Mouse (Mus musculus) heart, embryonic 13.5 days (tissue): ENCODE results near the gene Fnip2. TPM values are rescaled to one million over a fixed set of nuclear protein-coding genes. Genes with fewer than 3 reads are reported as not detected.

ENCODE experiments used
- ATAC-seq: fragments of 200-750 bp; cut with Nextera tagmentation; 2 replicates; pipeline ENCODE4 v1.8.0; 2017; ENCODE audit warnings: moderate TSS enrichment; ENCODE audit not compliant: insufficient number of reproducible peaks, low FRiP score, low TSS enrichment; ENCODE audit errors: extremely low read depth
- H3K27ac ChIP-seq: fragments of 300-500 bp; sonication (generic); replicated peaks from 2 replicates; pipeline ENCODE4 v1.5.1; 2015; ENCODE audit warnings: moderate library complexity, mild to moderate bottlenecking, inconsistent platforms
- H3K27me3 ChIP-seq: fragments of 300-500 bp; sonication (generic); replicated peaks from 2 replicates; pipeline ENCODE4 v1.6.1; 2015; ENCODE audit warnings: mild to moderate bottlenecking, inconsistent platforms
- H3K36me3 ChIP-seq: fragments of 300-500 bp; sonication (generic); 2 replicates; pipeline ENCODE4 v1.6.1; 2015; ENCODE audit warnings: mild to moderate bottlenecking, inconsistent platforms
- H3K4me1 ChIP-seq: fragments of 300-500 bp; sonication (generic); 2 replicates; pipeline ENCODE4 v1.6.1; 2015; ENCODE audit warnings: inconsistent platforms
- H3K4me2 ChIP-seq: fragments of 300-500 bp; sonication (generic); 2 replicates; pipeline ENCODE4 v1.6.1; 2015; ENCODE audit warnings: inconsistent platforms, mild to moderate bottlenecking, moderate library complexity
- H3K4me3 ChIP-seq: fragments of 300-500 bp; sonication (generic); 2 replicates; pipeline ENCODE4 v1.5.1; 2015; ENCODE audit warnings: moderate library complexity, mild to moderate bottlenecking, inconsistent platforms
- H3K9ac ChIP-seq: fragments of 300-500 bp; sonication (generic); 2 replicates; pipeline ENCODE4 v1.6.1; 2015; ENCODE audit warnings: inconsistent platforms, mild to moderate bottlenecking, moderate library complexity
- H3K9me3 ChIP-seq: fragments of 300-500 bp; sonication (generic); 2 replicates; pipeline ENCODE4 v1.6.1; 2016; ENCODE audit warnings: inconsistent platforms
- WGBS: fragments of 180-500 bp; shearing (Covaris S2); methylation state at CpG from one replicate; pipeline ENCODE4 v1.1.7; 2015; ENCODE audit warnings: mixed read lengths; 5-methylcytosine and 5-hydroxymethylcytosine counted together
- polyA plus RNA-seq: library from polyadenylated mRNA; unstranded; fragments of >200 nt; fragmentation: Nextera tagmentation; extraction: Ambion mirVana; gene quantifications from 2 replicates; pipeline ENCODE4 v1.2.1, GENCODE M21; 2015

Fnip2 gene
- polyA plus RNA-seq, 1 experiment from 2014 or later, result 2.2 TPM

DNA sequence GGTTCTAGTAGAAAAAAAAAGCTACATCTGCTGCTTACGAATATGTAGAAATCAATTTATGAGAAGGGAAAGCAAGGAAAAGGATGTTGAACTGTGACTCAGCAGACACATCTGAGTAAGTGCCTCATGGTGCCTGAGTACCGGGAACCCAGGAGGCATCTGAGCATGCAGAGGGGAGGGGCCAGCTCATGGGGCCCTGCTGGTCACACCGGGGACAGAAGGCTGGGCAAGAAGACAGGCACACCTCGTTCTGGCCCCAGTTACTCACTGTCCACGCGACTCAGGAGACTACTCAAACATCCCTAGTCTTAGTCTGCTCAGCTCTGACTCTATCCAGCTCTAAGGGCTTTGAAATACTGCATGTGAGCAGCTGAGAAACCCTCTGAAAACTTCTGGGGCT is 25.0 kb downstream of the Fnip2 start:
- WGBS, result 24% methylated on average over 6 of the region's 6 CpGs
- no peak overlapping the region for H3K4me3 ChIP-seq
- no peak overlapping the region for H3K9ac ChIP-seq
- no peaks in the 10 kb centered on the region for H3K9me3 ChIP-seq
- H3K4me1 ChIP-seq, result peaks cover 38% of the 10 kb centered on the region
- no peaks in the 10 kb centered on the region for H3K36me3 ChIP-seq
- ATAC-seq, result no peak
- H3K27me3 ChIP-seq, result no peaks in the 10 kb centered on the region
- H3K27ac ChIP-seq, result no peak overlapping the region
- H3K4me2 ChIP-seq, result peak overlapping the region; percentile 30; the same call in 1 of the 2 replicates

DNA sequence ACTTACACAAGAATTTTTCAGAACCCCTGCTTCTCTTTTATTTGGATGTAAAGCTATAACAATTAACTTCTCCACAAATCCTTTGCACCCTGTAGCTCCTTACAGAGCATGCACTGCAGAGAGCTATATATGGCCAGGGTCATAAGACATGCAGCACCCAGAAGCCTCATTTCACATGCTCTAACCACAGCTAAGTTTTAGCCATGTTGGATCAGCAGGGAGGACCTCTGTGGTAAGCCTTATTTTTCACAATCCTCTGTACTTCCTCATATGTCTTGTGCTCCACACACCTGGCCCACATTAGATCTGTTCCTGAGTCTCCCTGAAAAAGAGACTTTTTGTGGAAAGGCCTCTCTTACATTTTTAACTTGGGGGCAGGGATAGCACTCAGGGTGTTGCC is 27.9 kb downstream of the Fnip2 start:
- Histone ChIP-seq H3K4me3 (no peak overlapping the region), H3K27ac (no peak overlapping the region), H3K27me3 (no peaks in the 10 kb centered on the region), H3K9ac (no peak overlapping the region), H3K36me3 (no peaks in the 10 kb centered on the region), H3K4me1 (peaks cover 46% of the 10 kb centered on the region), H3K4me2 (no peak overlapping the region), H3K9me3 (no peaks in the 10 kb centered on the region)
- ATAC-seq, result no peak

DNA sequence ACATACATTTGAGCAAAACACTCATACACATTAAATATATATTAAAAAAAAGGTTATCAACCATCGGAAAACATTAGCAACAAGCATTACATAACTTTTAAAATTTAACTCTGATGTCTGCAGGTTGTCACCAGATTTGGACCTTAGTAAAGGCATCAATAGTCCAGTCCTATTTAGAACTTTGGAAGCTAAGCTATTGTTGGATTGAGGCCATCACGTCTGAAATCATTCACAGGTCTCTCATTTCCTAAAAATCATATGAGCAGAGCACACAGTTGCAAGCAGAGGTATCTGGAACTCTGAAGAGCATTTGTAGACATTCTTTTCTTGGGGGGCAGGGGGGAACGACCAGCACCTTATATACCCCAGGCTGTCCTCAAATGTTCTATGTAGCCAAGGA is 28.5 kb downstream of the Fnip2 start:
- Histone ChIP-seq H3K27me3 (no peaks in the 10 kb centered on the region), H3K4me3 (no peak overlapping the region), H3K4me1 (peaks cover 46% of the 10 kb centered on the region), H3K9me3 (no peaks in the 10 kb centered on the region), H3K9ac (no peak overlapping the region), H3K27ac (no peak overlapping the region), H3K36me3 (no peaks in the 10 kb centered on the region), H3K4me2 (no peak overlapping the region)
- ATAC-seq, result no peak
- 79% methylated on average over 3 of the region's 3 CpGs for WGBS

DNA sequence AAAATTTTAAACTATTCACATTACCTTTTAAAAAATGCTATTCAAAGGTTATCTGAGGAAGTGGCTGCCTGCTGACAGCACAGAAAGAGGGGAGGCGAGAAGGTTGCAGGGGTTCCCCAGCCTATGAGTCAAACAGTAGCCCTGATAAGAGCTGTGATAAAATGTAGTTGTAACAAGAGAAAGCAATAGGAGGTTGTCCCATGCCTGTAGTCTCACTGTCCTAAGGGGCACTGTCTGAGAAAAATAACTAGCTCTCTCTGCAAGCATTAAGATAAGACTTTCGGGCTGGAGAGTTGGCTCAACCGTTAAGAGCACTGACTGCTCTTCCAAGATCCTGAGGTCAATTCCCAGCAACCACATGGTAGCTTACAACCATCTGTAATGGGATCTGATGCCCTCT is 29.3 kb downstream of the Fnip2 start:
- 26% methylated on average over 3 of the region's 3 CpGs for WGBS
- no peak for ATAC-seq
- Histone ChIP-seq H3K9ac (no peak overlapping the region), H3K36me3 (no peaks in the 10 kb centered on the region), H3K4me1 (peaks cover 40% of the 10 kb centered on the region), H3K27me3 (no peaks in the 10 kb centered on the region), H3K4me2 (no peak overlapping the region), H3K9me3 (no peaks in the 10 kb centered on the region), H3K27ac (0 out of 2 replicates have a peak overlapping the region, but pooled peaks have one; percentile 32), H3K4me3 (no peak overlapping the region)

DNA sequence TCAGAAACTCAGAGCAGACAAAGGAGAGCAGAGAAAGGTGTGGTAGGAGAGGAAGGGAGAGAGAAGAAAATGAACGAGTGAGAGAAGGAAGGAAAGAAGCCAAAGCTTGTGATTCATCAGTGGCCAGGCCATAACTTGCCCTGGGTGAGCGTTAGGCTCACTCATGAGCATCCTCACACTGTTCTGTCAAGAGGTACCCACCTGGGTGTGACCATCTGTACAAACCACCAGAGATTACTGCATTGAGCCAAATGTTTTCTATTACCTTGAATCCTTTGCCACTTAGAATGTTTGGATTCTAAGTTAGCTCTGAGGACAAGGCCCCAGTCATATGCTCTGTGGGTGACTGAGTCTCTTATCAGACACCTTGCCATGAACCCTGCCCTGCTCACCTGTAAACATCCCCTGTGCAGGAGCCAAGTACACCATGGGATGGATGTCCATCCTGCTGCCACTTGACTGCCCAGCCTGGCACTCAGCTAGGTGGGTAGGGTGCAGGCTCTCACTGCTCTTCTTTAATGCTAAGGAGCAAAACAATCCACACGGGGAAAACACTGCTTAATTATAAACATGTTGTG is 29.9 kb downstream of the Fnip2 start:
- no peak for ATAC-seq
- WGBS, result 81% methylated on average over 3 of the region's 3 CpGs
- Histone ChIP-seq H3K27me3 (no peaks in the 10 kb centered on the region), H3K36me3 (no peaks in the 10 kb centered on the region), H3K27ac (peak overlapping the region; percentile 24; the same call in 1 of the 2 replicates), H3K4me3 (no peak overlapping the region), H3K9me3 (no peaks in the 10 kb centered on the region), H3K4me1 (peaks cover 34% of the 10 kb centered on the region), H3K4me2 (no peak overlapping the region), H3K9ac (no peak overlapping the region)

DNA sequence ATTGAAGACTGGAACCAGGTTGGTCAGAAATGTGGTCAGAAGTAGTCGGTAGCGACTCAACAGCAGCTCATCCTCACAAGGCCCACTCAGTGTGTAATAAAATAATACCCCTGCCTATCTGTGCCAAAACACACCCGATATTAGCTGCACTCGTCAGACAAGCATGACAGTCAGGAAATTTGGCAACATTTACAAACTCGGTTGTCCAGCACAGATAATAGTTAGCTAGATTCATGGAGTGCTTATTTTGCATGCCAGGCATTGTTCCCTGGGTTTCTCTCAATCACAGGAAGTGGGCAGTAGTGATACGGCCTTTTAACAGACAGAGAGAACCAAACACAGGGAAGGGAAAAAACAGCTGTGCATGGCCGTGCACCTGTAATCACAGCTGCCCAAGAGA is 30.6 kb downstream of the Fnip2 start:
- ATAC-seq, result no peak
- H3K4me1 ChIP-seq, result peaks cover 36% of the 10 kb centered on the region
- peak overlapping the region; percentile 50; the same call in 1 of the 2 replicates for H3K27ac ChIP-seq
- 58% methylated on average over 7 of the region's 7 CpGs for WGBS
- no peaks in the 10 kb centered on the region for H3K9me3 ChIP-seq
- H3K27me3 ChIP-seq, result no peaks in the 10 kb centered on the region
- no peak overlapping the region for H3K9ac ChIP-seq
- H3K4me3 ChIP-seq, result no peak overlapping the region
- no peaks in the 10 kb centered on the region for H3K36me3 ChIP-seq
- H3K4me2 ChIP-seq, result no peak overlapping the region

DNA sequence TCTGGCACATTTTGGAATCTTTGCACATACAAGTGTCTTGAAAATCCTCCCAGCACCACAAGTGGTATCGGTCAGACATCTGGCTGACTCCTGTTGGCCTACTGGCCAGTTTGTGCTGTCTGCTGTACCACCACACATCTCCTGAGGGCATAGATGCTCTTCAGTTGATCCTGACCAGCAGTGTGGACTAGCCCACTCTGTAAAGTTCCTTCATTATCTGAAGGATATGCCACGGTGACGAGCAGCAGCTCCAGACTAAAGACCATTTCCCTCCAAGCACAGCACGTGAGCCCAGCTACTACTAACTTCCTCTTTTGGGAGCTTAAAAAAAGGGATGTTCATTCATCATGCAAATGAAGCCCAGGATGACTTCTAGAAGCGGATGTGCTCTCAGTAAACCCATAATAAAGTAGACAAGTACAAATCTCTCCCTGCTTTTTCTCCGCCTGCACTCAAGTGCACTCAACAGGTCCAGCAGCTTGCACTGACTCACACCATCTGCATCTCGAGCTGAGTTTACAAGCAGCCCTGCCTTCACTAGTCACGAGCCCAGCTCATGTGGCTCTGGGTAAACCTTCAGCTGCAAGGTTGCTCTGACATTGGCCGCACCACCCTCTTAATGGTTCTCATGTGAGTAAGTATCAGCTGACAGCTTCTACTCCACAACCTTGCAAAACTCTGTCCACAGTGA is 35.9 kb downstream of the Fnip2 start:
- Histone ChIP-seq H3K36me3 (no peaks in the 10 kb centered on the region), H3K9me3 (no peaks in the 10 kb centered on the region), H3K4me3 (peak overlapping the region; percentile 17; the same call in 1 of the 2 replicates), H3K27me3 (no peaks in the 10 kb centered on the region), H3K27ac (peak overlapping the region; percentile 87), H3K9ac (peak overlapping the region; percentile 50), H3K4me2 (peak overlapping the region; percentile 60), H3K4me1 (peaks cover 50% of the 10 kb centered on the region)
- peak; percentile 63; the same call in 1 of the 2 replicates for ATAC-seq
- WGBS, result 23% methylated on average over 9 of the region's 9 CpGs

DNA sequence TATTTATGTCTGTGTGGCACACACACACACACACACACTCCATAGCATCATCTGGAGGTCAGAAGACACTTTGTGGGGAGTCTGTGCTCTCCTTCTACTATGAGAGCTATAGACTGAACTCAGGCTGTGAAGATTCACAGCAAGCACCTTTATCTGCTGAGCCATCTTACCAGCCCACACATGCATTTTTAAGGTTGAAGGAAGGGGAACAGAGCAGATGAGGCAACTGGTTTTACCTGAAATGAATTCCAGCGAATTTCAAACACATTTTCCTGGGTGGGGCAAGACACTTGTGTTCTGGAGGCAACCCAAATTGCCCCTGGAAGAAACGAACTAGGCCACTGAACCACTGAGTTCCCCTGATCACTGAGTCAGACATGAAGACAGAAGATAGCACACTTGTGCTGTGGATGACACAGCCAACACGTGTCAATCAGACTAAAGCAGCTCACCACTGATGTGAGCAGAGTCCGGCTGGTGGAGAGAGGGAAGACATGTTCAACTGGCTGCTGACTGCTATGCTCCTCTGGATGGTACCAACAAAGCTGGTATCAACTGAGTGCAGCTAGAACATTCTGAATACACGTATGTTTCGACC is 38.0 kb downstream of the Fnip2 start:
- H3K4me2 ChIP-seq, result no peak overlapping the region
- no peaks in the 10 kb centered on the region for H3K27me3 ChIP-seq
- H3K36me3 ChIP-seq, result no peaks in the 10 kb centered on the region
- H3K4me3 ChIP-seq, result no peak overlapping the region
- H3K9me3 ChIP-seq, result no peaks in the 10 kb centered on the region
- 72% methylated on average over 6 of the region's 6 CpGs for WGBS
- no peak for ATAC-seq
- no peak overlapping the region for H3K27ac ChIP-seq
- H3K9ac ChIP-seq, result no peak overlapping the region
- peaks cover 51% of the 10 kb centered on the region for H3K4me1 ChIP-seq

DNA sequence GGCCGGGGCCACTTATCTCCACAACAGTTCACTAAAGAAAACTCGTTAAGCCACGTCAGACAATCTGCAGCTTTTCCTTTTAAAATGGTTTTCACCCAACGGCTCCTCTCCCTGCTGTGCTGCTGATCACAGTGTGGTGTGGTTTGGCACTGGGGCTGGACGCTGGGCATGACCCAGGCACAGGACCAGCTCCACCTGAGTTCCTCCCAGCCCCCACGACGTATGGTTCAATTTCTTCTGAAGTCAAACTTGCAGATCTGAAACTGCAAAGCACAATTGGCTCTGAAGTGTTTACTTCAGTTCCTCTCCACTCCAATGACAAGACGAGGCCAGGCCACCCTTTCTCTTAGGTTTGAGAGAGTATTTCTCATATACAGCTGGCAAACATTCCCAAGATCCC is 39.1 kb downstream of the Fnip2 start:
- H3K9ac ChIP-seq, result peak overlapping the region; percentile 19; the same call in 1 of the 2 replicates
- 52% methylated on average over 8 of the region's 8 CpGs for WGBS
- ATAC-seq, result no peak
- H3K4me1 ChIP-seq, result peaks cover 53% of the 10 kb centered on the region
- no peaks in the 10 kb centered on the region for H3K36me3 ChIP-seq
- H3K27ac ChIP-seq, result no peak overlapping the region
- H3K27me3 ChIP-seq, result no peaks in the 10 kb centered on the region
- H3K4me3 ChIP-seq, result no peak overlapping the region
- H3K4me2 ChIP-seq, result no peak overlapping the region
- H3K9me3 ChIP-seq, result no peaks in the 10 kb centered on the region

DNA sequence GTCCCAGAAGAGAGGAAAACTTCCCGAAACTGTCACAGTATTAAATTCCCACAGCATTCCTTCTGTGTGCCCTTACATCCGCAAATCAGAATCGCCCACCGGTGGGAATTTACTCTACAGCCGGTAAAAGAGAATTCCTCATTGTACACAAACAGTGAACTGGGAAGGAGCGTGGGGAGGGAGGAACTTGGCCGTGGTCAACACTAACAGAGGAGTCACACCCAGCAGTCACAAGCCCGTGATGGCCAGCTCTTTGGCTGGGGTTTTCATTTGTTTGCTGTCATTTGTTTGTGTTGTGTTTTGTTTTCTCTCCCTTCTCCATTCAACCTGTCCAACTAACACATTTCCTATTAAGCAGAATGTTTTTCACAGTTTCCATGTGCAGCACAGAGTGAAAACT is 39.7 kb downstream of the Fnip2 start:
- Histone ChIP-seq H3K4me3 (no peak overlapping the region), H3K4me1 (peaks cover 55% of the 10 kb centered on the region), H3K9ac (no peak overlapping the region), H3K4me2 (no peak overlapping the region), H3K27ac (no peak overlapping the region), H3K27me3 (no peaks in the 10 kb centered on the region), H3K36me3 (no peaks in the 10 kb centered on the region), H3K9me3 (no peaks in the 10 kb centered on the region)
- no peak for ATAC-seq
- 65% methylated on average over 8 of the region's 8 CpGs for WGBS

DNA sequence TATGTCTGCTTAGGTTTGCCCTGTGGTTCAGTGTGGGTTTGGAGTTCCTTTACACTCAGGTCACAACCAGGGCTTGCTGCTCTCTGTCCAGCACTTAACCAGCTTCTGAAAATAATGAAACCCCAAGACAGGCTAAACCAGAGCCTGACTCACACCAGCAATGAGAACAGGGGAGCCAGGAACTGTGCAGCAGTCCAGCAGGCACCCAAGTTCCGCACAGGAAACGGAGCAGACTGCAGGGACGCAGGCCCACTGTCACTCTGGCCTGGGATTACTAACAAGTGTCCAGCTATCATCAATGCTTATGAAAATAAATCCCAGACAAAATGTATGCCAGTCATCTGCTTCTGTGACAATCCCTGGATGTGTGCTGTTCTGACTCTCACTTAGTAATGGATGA is 40.1 kb downstream of the Fnip2 start:
- no peak overlapping the region for H3K9ac ChIP-seq
- ATAC-seq, result no peak
- H3K4me2 ChIP-seq, result no peak overlapping the region
- no peak overlapping the region for H3K27ac ChIP-seq
- no peaks in the 10 kb centered on the region for H3K27me3 ChIP-seq
- 76% methylated on average over 3 of the region's 3 CpGs for WGBS
- no peaks in the 10 kb centered on the region for H3K9me3 ChIP-seq
- H3K36me3 ChIP-seq, result no peaks in the 10 kb centered on the region
- peaks cover 54% of the 10 kb centered on the region for H3K4me1 ChIP-seq
- no peak overlapping the region for H3K4me3 ChIP-seq

DNA sequence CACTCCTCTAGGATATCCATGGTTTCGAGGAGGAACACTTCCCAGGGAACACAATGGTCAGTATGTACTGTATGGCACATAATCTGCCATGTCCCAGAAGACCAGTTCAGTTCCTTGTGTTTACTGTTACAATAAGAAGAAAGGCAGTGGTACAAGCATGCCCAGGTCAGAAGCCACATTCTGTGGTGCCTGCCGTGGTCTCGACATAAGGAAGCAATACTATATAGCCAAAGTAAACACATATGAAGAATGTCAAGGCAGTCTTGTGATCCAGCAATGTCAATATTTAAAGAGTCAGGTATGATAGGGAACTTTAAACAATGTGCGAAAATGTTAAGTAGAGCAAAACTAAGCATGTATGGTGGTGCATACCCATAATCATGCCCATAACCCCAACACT is 44.2 kb downstream of the Fnip2 start:
- Histone ChIP-seq H3K36me3 (no peaks in the 10 kb centered on the region), H3K9me3 (no peaks in the 10 kb centered on the region), H3K9ac (no peak overlapping the region), H3K4me1 (peaks cover 43% of the 10 kb centered on the region), H3K27ac (no peak overlapping the region), H3K4me3 (no peak overlapping the region), H3K4me2 (no peak overlapping the region), H3K27me3 (no peaks in the 10 kb centered on the region)
- WGBS, result 74% methylated on average over 4 of the region's 4 CpGs
- no peak for ATAC-seq
